Mouse (Mus musculus) ES-Bruce4 (cell line): ENCODE measurements around the gene Klk1b9. TPM values are rescaled to one million over a fixed set of nuclear protein-coding genes. Genes with fewer than 3 reads are reported as not detected.
"Not testable (repeated sequence)": the region's sequence is repeated elsewhere in the genome, so short reads cannot be mapped to it uniquely, and the experiment has no call there.

Source experiments
- H3K27ac ChIP-seq: 2 replicates; pipeline ENCODE4 v1.5.1; 2012; ENCODE audit warnings: low read length, inconsistent platforms; ENCODE audit not compliant: insufficient read depth
- H3K27me3 ChIP-seq: 2 replicates; pipeline ENCODE4 v1.6.1; 2012; ENCODE audit warnings: mild to moderate bottlenecking, low read length, inconsistent platforms; ENCODE audit not compliant: control insufficient read depth, poor library complexity, insufficient read depth, severe bottlenecking
- H3K36me3 ChIP-seq: 2 replicates; pipeline ENCODE4 v1.6.1; 2012; ENCODE audit warnings: inconsistent platforms, mild to moderate bottlenecking, low read length, moderate library complexity; ENCODE audit not compliant: control insufficient read depth, poor library complexity, insufficient read depth, severe bottlenecking
- H3K4me1 ChIP-seq: one replicate; pipeline ENCODE4 v1.8.1; 2011; ENCODE audit warnings: low read length; ENCODE audit not compliant: control insufficient read depth, insufficient read depth
- H3K4me3 ChIP-seq: 2 replicates; pipeline ENCODE4 v1.5.1; 2011; ENCODE audit warnings: low read depth, mild to moderate bottlenecking, low read length
- H3K9ac ChIP-seq: 2 replicates; pipeline ENCODE4 v1.6.1; 2012; ENCODE audit warnings: low read depth, mild to moderate bottlenecking, inconsistent platforms; ENCODE audit not compliant: poor library complexity, severe bottlenecking
- H3K9me3 ChIP-seq: replicated peaks from 2 replicates; pipeline ENCODE4 v1.6.1; 2012; ENCODE audit warnings: mild to moderate bottlenecking, low read length, inconsistent platforms; ENCODE audit not compliant: control insufficient read depth, poor library complexity, insufficient read depth, severe bottlenecking
- CTCF ChIP-seq: IDR thresholded peaks from one replicate; pipeline ENCODE4 v1.8.1; 2011; ENCODE audit warnings: low read depth, low read length
- EP300 ChIP-seq: IDR thresholded peaks from 2 replicates; pipeline ENCODE4 v1.6.1; 2011; ENCODE audit warnings: low read depth, low read length; ENCODE audit not compliant: insufficient read depth
- POLR2A ChIP-seq: IDR thresholded peaks from one replicate; pipeline ENCODE4 v1.8.1; 2011; ENCODE audit warnings: low read length; ENCODE audit not compliant: insufficient read depth
- polyA plus RNA-seq: library from polyadenylated mRNA; stranded (reverse); fragments of >200 nt; gene quantifications from 2 replicates; pipeline ENCODE4 v1.2.4, GENCODE M21; 2011; ENCODE audit warnings: low read depth; ENCODE audit not compliant: missing spikeins, insufficient read depth, insufficient read length

Gene Klk1b9
- polyA plus RNA-seq, 1 experiment, result not detected

DNA sequence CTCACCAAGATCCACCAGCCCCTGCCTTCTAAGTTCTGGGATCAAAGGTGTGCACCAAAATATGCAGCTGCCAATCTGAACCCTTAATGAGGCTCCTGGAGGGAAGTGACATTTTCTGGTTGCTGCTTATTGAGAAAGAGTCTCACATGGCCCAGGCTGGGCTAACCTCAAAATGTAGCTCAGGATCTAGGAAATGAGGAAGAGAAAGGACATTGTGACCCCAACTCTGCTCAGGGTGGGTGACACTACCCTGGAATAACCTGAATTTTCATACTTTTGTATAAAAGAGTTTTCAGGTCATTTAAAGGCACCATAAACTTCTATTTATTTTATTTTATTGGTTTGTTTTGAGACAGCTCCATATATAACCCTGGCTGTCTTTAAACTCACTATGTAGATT lies 9.8 kb downstream of the Klk1b9 start:
- Histone ChIP-seq H3K9me3 (no peaks in the 10 kb centered on the region), H3K27me3 (no peaks in the 10 kb centered on the region), H3K9ac (no peak overlapping the region), H3K27ac (no peak overlapping the region), H3K4me1 (no peaks in the 10 kb centered on the region), H3K4me3 (no peak overlapping the region), H3K36me3 (no peaks in the 10 kb centered on the region)
- TF ChIP-seq CTCF (no peak), POLR2A (no peak)

DNA sequence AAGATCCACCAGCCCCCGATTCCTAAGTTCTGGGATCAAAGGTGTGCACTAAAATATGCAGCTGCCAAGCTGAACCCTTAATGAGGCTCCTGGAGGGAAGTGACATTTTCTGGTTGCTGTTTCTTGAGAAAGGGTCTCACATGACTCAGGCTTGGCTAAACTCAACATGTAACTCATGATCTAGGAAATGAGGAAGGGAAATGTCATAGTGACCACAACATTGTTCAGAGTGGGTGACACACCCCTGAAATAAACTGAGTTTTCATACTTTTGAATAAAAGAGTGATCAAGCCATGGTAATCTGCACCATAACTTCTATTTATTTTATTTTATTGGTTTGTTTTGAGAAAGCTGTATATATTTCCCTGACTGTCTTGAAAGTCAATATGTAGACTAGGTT lies 19.0 kb downstream of the Klk1b9 start:
- not testable (repeated sequence) for H3K36me3 ChIP-seq, H3K27ac ChIP-seq, H3K4me3 ChIP-seq, H3K4me1 ChIP-seq, H3K9me3 ChIP-seq, H3K27me3 ChIP-seq, H3K9ac ChIP-seq

GRCm38 (mm10) chr7:43995577-43995976 lies 19.7 kb downstream of the Klk1b9 start, which contains the start of gene Klk1b11:
Klk1b11 (plus strand) TSS chr7:43995877.
- H3K9me3 ChIP-seq, H3K4me1 ChIP-seq, H3K4me3 ChIP-seq, H3K36me3 ChIP-seq, H3K27me3 ChIP-seq, H3K27ac ChIP-seq, H3K9ac ChIP-seq: not testable (repeated sequence)

GRCm38 (mm10) chr7:44004847-44005246 lies 29.0 kb downstream of the Klk1b9 start:
- Histone ChIP-seq H3K9me3 (no peaks in the 10 kb centered on the region), H3K27me3 (no peaks in the 10 kb centered on the region; the same call in 1 of the 2 replicates), H3K4me3 (no peak overlapping the region), H3K27ac (no peak overlapping the region), H3K36me3 (no peaks in the 10 kb centered on the region), H3K9ac (no peak overlapping the region), H3K4me1 (no peaks in the 10 kb centered on the region)
- no peak for TF ChIP-seq EP300
- TF ChIP-seq POLR2A, result no peak
- TF ChIP-seq CTCF, result no peak

- not testable (repeated sequence) for H3K27me3 ChIP-seq, H3K9ac ChIP-seq, H3K4me3 ChIP-seq, H3K27ac ChIP-seq, H3K9me3 ChIP-seq, H3K36me3 ChIP-seq, H3K4me1 ChIP-seq
These were observed 36.0 kb downstream of the Klk1b9 start, which contains the start of gene Klk1b26 for GRCm38 (mm10) chr7:44011868-44012267. Klk1b26 (plus strand) TSS chr7:44012168.

DNA sequence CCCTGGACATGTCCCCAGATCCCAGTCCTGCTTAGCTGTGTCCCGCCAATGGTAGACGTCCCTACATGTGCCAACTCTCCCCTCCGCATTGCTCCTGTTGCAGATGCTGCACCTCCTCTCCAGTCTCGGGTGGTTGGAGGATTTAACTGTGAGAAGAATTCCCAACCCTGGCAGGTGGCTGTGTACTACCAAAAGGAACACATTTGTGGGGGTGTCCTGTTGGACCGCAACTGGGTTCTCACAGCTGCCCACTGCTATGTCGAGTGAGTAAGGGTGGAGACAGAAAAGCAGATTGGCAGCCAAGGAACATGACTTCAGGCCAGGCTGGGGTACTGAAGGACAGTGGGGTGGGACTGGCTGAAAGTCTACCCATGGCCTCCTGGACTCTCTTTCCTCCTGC lies 38.8 kb downstream of the Klk1b9 start:
- not testable (repeated sequence) for H3K4me1 ChIP-seq

GRCm38 (mm10) chr7:44015071-44015470 lies 39.2 kb downstream of the Klk1b9 start:
- Histone ChIP-seq H3K4me3 (no peak overlapping the region), H3K27me3 (no peaks in the 10 kb centered on the region), H3K27ac (no peak overlapping the region), H3K4me1 (no peaks in the 10 kb centered on the region), H3K9ac (no peak overlapping the region), H3K9me3 (no peaks in the 10 kb centered on the region), H3K36me3 (no peaks in the 10 kb centered on the region)
- TF ChIP-seq CTCF (no peak), EP300 (no peak), POLR2A (no peak)

More for the DNA sequence above, 38.8 kb downstream of the Klk1b9 start:
- H3K36me3 ChIP-seq, H3K9ac ChIP-seq, H3K27ac ChIP-seq, H3K9me3 ChIP-seq, H3K27me3 ChIP-seq, H3K4me3 ChIP-seq: not testable (repeated sequence)

Other genes starting within 250 kb of the Klk1b9 start
- gene Klk12, start 207.2 kb upstream of the Klk1b9 start, polyA plus RNA-seq, result not detected in 2 replicates
- not detected in 2 replicates for gene Klk11, start 201.5 kb upstream of the Klk1b9 start, polyA plus RNA-seq
- gene Klk10, start 195.0 kb upstream of the Klk1b9 start, polyA plus RNA-seq, result 1.2 and 2.1 TPM in 2 replicates
- not detected in 2 replicates for gene Klk9, start 184.2 kb upstream of the Klk1b9 start, polyA plus RNA-seq
- 12.7 and 15.5 TPM in 2 replicates for gene Klk8, start 178.5 kb upstream of the Klk1b9 start, polyA plus RNA-seq
- gene Klk7, start 164.8 kb upstream of the Klk1b9 start, polyA plus RNA-seq, result 0.70 and 0.84 TPM in 2 replicates
- gene Klk6, start 151.6 kb upstream of the Klk1b9 start, polyA plus RNA-seq, result not detected in 2 replicates
- gene Klk5, start 134.1 kb upstream of the Klk1b9 start, polyA plus RNA-seq, result not detected in 2 replicates
- gene Klk4, start 94.9 kb upstream of the Klk1b9 start, polyA plus RNA-seq, result not detected in 2 replicates
- gene Klk15, start 42.3 kb upstream of the Klk1b9 start, polyA plus RNA-seq, result not detected in 2 replicates
- gene Klk1b8, start 25.4 kb upstream of the Klk1b9 start, polyA plus RNA-seq, result not detected in 2 replicates
- gene Klk1b1, start 9.3 kb upstream of the Klk1b9 start, polyA plus RNA-seq, result not detected in 2 replicates
- gene Klk1b11, start 19.8 kb downstream of the Klk1b9 start, polyA plus RNA-seq, result not detected in 2 replicates
- not detected in 2 replicates for gene Klk1b26, start 36.1 kb downstream of the Klk1b9 start, polyA plus RNA-seq
- not detected in 2 replicates for gene Klk1b27, start 76.2 kb downstream of the Klk1b9 start, polyA plus RNA-seq
- gene Klk1b21, start 126.3 kb downstream of the Klk1b9 start, polyA plus RNA-seq, result not detected in 2 replicates
- not detected in 2 replicates for gene Klk1b22, start 136.6 kb downstream of the Klk1b9 start, polyA plus RNA-seq
- not detected in 2 replicates for gene Klk1b16, start 160.7 kb downstream of the Klk1b9 start, polyA plus RNA-seq
- gene Klk1b24, start 212.2 kb downstream of the Klk1b9 start, polyA plus RNA-seq, result not detected in 2 replicates
- not detected in 2 replicates for gene Klk1b3, start 222.1 kb downstream of the Klk1b9 start, polyA plus RNA-seq
- not detected in 2 replicates for gene Klk1b4, start 231.4 kb downstream of the Klk1b9 start, polyA plus RNA-seq
- gene Klk1b5, start 239.9 kb downstream of the Klk1b9 start, polyA plus RNA-seq, result not detected in 2 replicates
- 1.3 and 1.8 TPM in 2 replicates for gene Klk1, start 249.3 kb downstream of the Klk1b9 start, polyA plus RNA-seq